Mouse (Mus musculus) cerebellum, adult 18-20 months (tissue): ENCODE results near the gene Sdk1.

Experiments used
- DNase-seq, 2 experiments: peaks; one replicate each; pipeline ENCODE4 v3.0.0; 2021

Sdk1 gene

DNA sequence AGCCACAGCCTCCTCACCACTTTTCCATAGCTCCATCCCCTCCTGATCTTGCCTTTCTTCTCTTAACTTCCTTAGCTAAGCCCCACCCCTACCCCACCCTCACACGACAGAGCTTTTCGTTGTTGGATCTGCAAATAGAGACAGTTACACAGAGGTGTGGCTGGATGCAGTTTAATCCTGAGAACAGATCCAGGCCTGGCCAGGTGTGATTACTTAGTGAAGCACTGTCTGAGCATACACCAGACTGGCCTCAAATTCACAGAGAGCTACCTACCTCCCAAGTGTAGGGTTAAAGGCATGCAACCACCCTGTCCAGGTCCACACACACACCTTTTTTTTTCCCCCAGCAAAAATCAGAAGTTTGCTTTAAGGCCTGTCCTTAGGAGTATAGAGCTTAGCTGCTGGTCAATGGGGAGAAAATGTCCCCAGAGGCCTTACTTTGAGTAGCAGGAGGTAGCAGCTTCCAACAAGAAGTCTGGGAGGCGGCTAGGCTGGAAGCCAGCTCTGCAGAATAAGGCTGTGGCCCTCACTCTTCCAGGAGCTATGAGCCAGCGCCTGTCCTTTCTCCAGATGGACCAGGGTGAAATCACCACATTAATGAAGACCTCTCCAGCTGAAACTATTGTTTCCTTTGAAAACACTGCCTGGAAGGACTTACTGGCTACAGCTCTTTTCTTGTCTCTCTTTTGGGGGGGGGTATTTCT lies 781.7 kb downstream of the Sdk1 start:
- no peak for DNase-seq

DNA sequence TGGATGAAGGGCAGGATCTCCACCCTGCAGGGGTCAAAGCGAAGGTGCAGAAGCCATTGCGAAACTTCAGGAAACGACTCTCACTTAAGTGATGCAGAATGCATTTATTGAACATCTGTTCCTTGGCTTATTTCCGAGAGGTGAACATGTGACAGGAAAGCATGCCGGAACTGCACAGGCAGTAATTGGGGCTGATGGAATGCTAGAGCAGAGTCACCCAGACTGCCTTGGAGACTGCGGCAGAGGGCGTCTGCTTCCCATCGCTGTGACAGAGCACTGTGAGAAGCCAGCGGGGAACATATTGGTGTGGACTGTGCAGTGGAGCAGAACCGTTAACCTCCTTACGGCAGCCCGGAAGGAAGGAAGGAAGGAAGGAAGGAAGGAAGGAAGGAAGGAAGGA lies 783.2 kb downstream of the Sdk1 start:
- no peak for DNase-seq

GRCm38 (mm10) chr5:142036536-142036935 lies 795.2 kb downstream of the Sdk1 start:
- no peak for DNase-seq

- no peak for DNase-seq
Measured at GRCm38 (mm10) chr5:142039236-142039635, 797.9 kb downstream of the Sdk1 start.

DNA sequence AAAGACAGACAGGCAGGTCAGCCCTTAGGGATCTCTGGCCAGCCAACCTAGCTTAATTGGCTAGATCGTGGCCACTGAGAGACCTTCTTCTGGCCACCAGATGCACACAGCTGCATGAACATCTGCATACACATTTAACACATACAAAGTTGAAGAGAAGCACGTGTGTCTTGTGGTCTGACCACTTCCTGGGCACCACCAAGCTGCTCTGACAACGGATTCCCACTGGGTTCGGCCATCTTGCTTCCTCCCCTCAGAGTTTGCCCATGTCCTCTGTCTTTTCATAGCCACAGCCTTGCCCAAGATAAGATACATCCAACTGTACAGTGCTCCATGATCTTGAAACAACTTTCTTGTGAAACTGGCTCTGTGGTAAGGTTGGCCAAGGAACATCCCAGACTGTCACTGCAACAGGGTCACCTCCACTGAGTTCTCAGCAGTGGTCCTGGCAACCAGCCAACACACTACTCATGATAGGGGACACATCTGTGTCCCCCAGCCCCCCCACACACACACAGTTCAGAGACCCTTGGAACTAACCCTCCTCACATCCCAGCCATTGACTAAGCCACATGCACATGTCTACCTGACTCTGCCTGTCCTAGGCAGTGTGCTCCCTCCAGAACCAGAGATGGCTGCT lies 798.7 kb downstream of the Sdk1 start:
- no peak for DNase-seq

DNA sequence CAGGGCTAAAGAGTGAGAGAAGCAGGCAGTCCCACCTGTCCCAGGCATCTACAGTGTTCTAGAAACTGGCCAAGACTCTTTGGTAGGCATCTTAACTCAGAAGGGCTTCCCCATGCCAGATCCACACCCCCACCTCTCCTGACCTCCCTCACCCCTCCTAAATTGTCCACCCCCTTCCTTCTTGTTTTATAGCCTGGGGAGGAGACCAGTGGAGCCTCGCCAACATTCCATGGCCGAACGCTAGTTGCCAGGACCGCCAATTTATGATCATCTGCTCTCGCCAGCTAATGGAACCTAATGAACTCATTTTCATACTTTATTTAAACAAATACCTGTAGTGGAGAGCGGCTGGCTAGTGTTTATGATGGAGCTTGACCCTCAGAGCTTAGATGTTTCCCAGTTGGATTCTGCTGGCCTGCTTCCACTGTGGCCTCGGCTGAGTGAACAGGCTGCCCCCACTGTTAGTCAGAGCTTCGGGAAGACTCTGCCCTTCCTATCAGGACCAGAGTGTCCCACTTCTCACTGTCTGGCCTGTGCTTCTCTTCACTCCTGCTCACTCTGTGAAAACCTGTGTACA lies 800.0 kb downstream of the Sdk1 start:
- no peak for DNase-seq

- no peak for DNase-seq
Measured at GRCm38 (mm10) chr5:142061781-142062180, 820.5 kb downstream of the Sdk1 start.

GRCm38 (mm10) chr5:142071322-142071721 lies 830.0 kb downstream of the Sdk1 start:
- DNase-seq, result peak; percentile 45 to 49

GRCm38 (mm10) chr5:142073901-142074300 lies 832.6 kb downstream of the Sdk1 start:
- DNase-seq, result no peak

DNA sequence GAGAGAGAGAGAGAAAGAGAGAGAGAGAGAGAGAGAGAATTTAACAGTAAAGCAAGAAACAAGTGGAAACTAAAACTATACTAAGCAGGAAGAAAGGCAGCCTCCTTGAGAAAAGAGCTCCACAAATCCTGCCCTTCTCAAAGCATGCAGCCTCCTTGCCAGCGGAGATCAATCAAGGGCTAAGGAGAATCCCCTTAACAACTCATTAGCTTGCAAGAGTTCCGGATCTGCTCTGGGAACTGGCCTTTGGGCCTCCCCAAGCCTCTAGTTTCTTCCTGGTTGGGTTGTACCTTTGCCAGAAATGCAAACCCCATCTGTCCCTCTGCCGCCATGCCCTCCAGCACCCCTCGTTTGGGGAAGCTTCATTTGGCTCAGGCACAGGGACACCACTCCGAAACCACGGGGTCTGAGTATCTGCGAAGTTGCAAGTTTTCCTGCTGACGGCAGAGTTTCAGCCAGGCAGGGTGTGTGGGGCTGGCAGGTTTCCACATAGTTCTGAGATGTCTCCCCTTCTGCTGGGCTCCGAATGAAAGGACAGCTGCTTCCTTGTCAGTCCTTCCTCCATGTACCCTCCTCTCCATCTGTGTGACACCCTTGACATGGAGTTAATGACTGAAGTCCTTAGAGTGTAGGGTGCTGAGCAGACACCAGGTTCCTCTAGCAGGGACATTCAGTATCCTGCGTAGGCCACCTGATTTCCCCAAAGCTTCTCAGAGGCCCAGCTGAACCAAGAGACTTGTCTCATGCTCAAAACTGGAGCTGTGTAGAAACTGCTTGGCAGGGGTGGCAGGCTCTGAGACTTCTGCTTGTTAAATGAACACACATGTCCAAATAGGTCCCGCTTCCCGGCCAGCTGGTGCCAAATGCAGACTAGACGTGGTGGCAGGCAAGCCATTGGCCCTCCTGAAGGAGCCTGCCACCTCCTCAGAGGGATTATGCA lies 833.5 kb downstream of the Sdk1 start:
- peak; percentile 39 to 42 for DNase-seq

DNA sequence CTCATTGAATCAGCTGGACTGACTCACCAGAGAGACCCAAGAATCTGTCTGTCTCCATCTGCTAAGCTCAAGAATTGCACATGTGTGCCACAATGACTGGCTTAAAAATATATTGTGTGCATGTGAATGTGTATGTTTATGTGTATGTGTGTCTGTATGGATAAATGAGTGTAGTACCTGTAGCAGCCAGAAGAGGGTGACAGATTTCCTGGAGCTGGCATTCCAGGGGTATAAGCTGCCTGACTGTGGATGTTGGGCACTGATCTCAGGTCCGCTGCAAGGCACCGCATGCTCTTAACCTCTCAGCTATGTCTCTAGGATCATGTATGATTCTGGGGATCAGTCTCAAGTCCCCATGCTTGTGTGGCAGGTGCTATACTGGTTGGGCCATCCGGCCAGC lies 839.4 kb downstream of the Sdk1 start:
- no peak for DNase-seq

DNA sequence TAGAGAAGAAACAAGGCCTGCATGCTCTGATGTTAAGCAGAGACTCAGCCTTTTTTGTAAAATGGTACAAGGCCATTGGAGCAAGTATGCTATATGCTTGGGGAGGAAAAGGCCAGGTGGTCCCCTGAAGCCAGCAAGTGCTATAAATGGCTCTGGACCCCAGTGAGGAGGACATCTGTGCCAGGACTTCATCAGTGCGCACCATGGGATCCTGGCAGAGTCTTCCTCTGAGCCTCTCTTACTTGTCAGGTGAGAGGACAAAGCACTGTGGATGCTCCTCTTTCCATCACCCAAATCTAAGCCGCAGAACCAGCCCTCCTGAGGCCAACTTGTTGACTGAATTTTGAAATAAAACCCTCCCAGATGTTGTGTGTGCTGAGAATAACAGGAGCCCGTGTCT lies 839.8 kb downstream of the Sdk1 start:
- peak; percentile 56 to 69 for DNase-seq

GRCm38 (mm10) chr5:142096377-142096841 lies 855.1 kb downstream of the Sdk1 start:
- DNase-seq, result peak; percentile 76 to 83

DNA sequence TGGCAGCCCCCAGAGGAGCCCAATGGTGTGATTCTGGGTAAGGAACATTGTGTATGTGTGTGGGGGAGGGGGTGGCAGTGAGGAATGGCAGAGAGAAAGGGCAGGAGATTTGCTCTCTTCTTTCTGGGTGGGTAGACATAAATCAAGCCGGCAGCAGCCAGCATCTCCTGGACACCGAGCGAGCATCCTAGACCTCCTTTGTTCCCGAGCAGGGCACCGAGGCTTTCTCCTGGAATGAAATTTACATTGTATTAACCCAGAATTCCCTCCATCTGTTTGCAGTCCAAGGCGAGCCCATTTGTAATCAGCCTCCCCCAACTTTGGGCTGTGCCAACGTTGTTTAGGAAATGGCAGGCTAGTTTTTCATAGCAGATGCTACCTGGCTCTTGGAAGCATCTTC lies 858.9 kb downstream of the Sdk1 start:
- DNase-seq, result peak in 1 of 2 experiments; percentile 17

- DNase-seq, result no peak
Measured at GRCm38 (mm10) chr5:142107434-142107833, 866.1 kb downstream of the Sdk1 start.

DNA sequence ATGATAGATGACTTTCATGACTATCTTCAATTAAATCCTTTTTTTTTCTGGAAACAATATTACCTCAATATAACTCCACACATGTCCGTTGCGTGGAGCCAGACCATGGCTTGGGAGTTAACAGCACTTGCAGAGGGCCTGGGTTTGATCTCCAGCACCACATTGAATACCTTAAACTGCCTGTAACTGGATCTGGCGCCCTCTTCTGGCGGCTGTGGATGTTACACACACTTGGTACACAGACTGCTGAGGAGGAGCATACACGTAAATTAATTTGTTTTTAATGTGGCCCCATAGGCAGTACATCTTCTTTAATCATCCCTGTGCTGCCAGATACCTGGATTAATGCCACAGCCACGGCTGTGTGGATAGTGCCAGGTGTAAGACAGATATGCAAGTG lies 870.7 kb downstream of the Sdk1 start:
- no peak for DNase-seq

- DNase-seq, result no peak
Measured at GRCm38 (mm10) chr5:142113210-142114175, 872.2 kb downstream of the Sdk1 start.

- no peak for DNase-seq
Measured at GRCm38 (mm10) chr5:142127779-142128178, 886.5 kb downstream of the Sdk1 start.

GRCm38 (mm10) chr5:142128181-142128611 lies 886.9 kb downstream of the Sdk1 start:
- DNase-seq, result no peak

- DNase-seq, result no peak
Measured at GRCm38 (mm10) chr5:142130004-142130403, 888.7 kb downstream of the Sdk1 start.

DNA sequence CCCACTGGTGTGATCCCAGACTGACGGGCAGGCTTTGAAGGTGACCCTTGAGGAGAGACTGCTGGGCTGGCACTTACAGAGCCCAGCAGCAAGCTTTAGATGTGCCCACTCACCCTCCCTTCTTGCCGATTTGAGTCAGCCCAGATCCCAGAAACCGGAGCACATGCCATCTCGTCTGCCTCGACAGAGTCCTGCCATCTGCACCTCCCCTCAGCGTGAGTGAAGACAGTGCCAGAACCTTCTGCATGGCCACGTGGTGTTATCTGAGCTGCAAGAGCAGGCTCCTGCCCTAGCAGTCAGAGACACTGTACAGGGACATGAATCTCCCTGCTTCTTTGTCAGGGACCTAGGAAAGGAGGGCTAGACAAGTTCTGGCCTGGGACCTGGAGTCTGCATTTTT lies 898.7 kb downstream of the Sdk1 start:
- DNase-seq, result peak; percentile 75 to 90

DNA sequence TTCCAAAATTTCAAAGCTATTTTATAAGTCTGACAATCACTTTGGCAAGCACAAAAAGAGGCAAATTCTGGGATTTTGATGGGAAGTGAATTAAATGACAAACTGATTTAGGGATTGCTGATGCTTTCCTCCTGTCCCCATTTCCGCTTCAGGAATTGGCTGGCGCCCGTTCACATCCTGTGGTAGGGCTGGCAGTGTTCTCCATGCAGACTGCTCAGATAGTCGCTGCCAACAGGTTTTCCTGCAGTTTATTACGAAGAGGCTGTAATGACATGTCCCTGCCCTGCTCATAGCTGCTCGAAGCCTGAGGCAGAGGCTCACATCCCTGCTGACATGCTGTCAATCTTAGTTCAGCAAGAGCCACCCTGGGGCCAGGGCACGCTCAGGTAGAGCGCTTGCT lies 908.3 kb downstream of the Sdk1 start:
- DNase-seq, result peak; percentile 64 to 69
